Mouse (Mus musculus) G1E (cell line): ENCODE data around the gene Cyp1a2. TPM values are rescaled to one million over a fixed set of nuclear protein-coding genes. Genes with fewer than 3 reads are reported as not detected.

Source experiments
- ATAC-seq: 2 replicates; pipeline ENCODE4 v1.8.0; 2016; ENCODE audit warnings: mild to moderate bottlenecking; ENCODE audit not compliant: insufficient number of reproducible peaks, poor library complexity, low FRiP score, severe bottlenecking; ENCODE audit errors: extremely low read depth
- DNase-seq: peaks from one replicate; pipeline ENCODE4 v3.0.0; 2012; ENCODE audit warnings: low spot score
- H3K27me3 ChIP-seq: 2 replicates; pipeline ENCODE4 v1.6.1; 2012; ENCODE audit warnings: mild to moderate bottlenecking, low read length, inconsistent platforms; ENCODE audit not compliant: insufficient read depth
- H3K36me3 ChIP-seq: replicated peaks from 2 replicates; pipeline ENCODE3; 2012; ENCODE audit warnings: mild to moderate bottlenecking, inconsistent platforms
- H3K4me1 ChIP-seq: 2 replicates; pipeline ENCODE4 v1.6.1; 2012; ENCODE audit warnings: low read depth, low read length, inconsistent platforms, mixed read lengths; ENCODE audit not compliant: insufficient read depth
- H3K4me3 ChIP-seq: 2 replicates; pipeline ENCODE4 v1.5.1; 2012; ENCODE audit warnings: low read depth, mild to moderate bottlenecking, inconsistent platforms, low read length, moderate library complexity, mixed read lengths
- H3K9me3 ChIP-seq: replicated peaks from 2 replicates; pipeline ENCODE4 v1.6.1; 2012; ENCODE audit warnings: inconsistent platforms
- CTCF ChIP-seq: IDR thresholded peaks from 2 replicates; pipeline ENCODE4 v1.5.1; 2012; ENCODE audit warnings: low read depth, low read length, inconsistent platforms, mixed read lengths
- GATA1 ChIP-seq: IDR thresholded peaks from 2 replicates; pipeline ENCODE4 v1.6.1; 2012; ENCODE audit warnings: borderline replicate concordance, low read length, inconsistent platforms, mixed read lengths
- GATA2 ChIP-seq: IDR thresholded peaks from 2 replicates; pipeline ENCODE4 v1.6.1; 2012; ENCODE audit warnings: low read depth, low read length, inconsistent platforms, borderline replicate concordance
- POLR2AphosphoS5 ChIP-seq: IDR thresholded peaks from 2 replicates; pipeline ENCODE4 v1.6.1; 2012; ENCODE audit warnings: low read depth, low read length, inconsistent platforms; ENCODE audit not compliant: insufficient replicate concordance
- TAL1 ChIP-seq: conservative IDR thresholded peaks from 2 replicates; pipeline ENCODE4 v1.6.1; 2012; ENCODE audit warnings: low read depth, low read length, inconsistent platforms, mixed read lengths
- polyA plus RNA-seq: library from polyadenylated mRNA; stranded (reverse); fragments of >175 nt; gene quantifications from 2 replicates; pipeline ENCODE4 v1.2.3, GENCODE M21; 2012
- total RNA-seq, 2 experiments: library from RNA; stranded (forward) in 1 of 2; stranded (reverse) in 1 of 2; fragments of 200-1000 nt in 1 of 2; fragments of >200 nt in 1 of 2; fragmentation: Nextera tagmentation in 1 of 2; gene quantifications; 2 replicates each; pipeline ENCODE4 v1.2.3; 2014 to 2017

Cyp1a2 gene
- total and polyA plus RNA-seq, 3 experiments, result not detected

- H3K4me3 ChIP-seq, result no peak overlapping the region
- TF ChIP-seq POLR2AphosphoS5, result no peak
- TF ChIP-seq TAL1, result no peak
- no peak for TF ChIP-seq GATA1
- TF ChIP-seq CTCF, result no peak
- TF ChIP-seq GATA2, result no peak
- no peak for DNase-seq
- ATAC-seq, result no peak
- no peaks in the 10 kb centered on the region for H3K9me3 ChIP-seq
- H3K27me3 ChIP-seq, result peaks cover 76% of the 10 kb centered on the region
- H3K36me3 ChIP-seq, result no peaks in the 10 kb centered on the region
- peaks cover 5% of the 10 kb centered on the region for H3K4me1 ChIP-seq
Observed at GRCm38 (mm10) chr9:57698466-57699150, 15.1 kb upstream of the Cyp1a2 start.

GRCm38 (mm10) chr9:57697380-57697779, 13.9 kb upstream of the Cyp1a2 start:
- H3K36me3 ChIP-seq, result no peaks in the 10 kb centered on the region
- peaks cover 76% of the 10 kb centered on the region for H3K27me3 ChIP-seq
- ATAC-seq, result no peak
- H3K4me3 ChIP-seq, result no peak overlapping the region
- TF ChIP-seq GATA2, result no peak
- no peak for TF ChIP-seq CTCF
- TF ChIP-seq TAL1, result no peak
- no peak for TF ChIP-seq GATA1
- TF ChIP-seq POLR2AphosphoS5, result no peak
- H3K9me3 ChIP-seq, result no peaks in the 10 kb centered on the region
- H3K4me1 ChIP-seq, result peaks cover 5% of the 10 kb centered on the region
- DNase-seq, result no peak

GRCm38 (mm10) chr9:57696380-57697285, 13.1 kb upstream of the Cyp1a2 start:
- DNase-seq (no peak), ATAC-seq (no peak)
- H3K4me3 ChIP-seq, result no peak overlapping the region
- H3K27me3 ChIP-seq, result peaks cover 73% of the 10 kb centered on the region
- no peaks in the 10 kb centered on the region for H3K9me3 ChIP-seq
- H3K4me1 ChIP-seq, result peaks cover 5% of the 10 kb centered on the region
- H3K36me3 ChIP-seq, result no peaks in the 10 kb centered on the region
- TF ChIP-seq GATA2, result no peak
- no peak for TF ChIP-seq TAL1
- TF ChIP-seq POLR2AphosphoS5, result no peak
- TF ChIP-seq CTCF, result no peak
- TF ChIP-seq GATA1, result no peak

GRCm38 (mm10) chr9:57694108-57694507, 10.6 kb upstream of the Cyp1a2 start:
- no peak for ATAC-seq
- H3K27me3 ChIP-seq, result peaks cover 61% of the 10 kb centered on the region
- H3K4me1 ChIP-seq, result peaks cover 5% of the 10 kb centered on the region
- no peak for DNase-seq
- H3K9me3 ChIP-seq, result no peaks in the 10 kb centered on the region
- no peak overlapping the region for H3K4me3 ChIP-seq
- TF ChIP-seq TAL1 (no peak), CTCF (no peak), GATA1 (no peak), POLR2AphosphoS5 (no peak), GATA2 (no peak)
- H3K36me3 ChIP-seq, result no peaks in the 10 kb centered on the region

GRCm38 (mm10) chr9:57688606-57689005, 5.1 kb upstream of the Cyp1a2 start:
- no peak for ATAC-seq

GRCm38 (mm10) chr9:57688158-57688557, 4.7 kb upstream of the Cyp1a2 start:
- TF ChIP-seq GATA2 (no peak), CTCF (0 out of 2 replicates have a peak, but pooled peaks have one; percentile 31)
- H3K4me3 ChIP-seq, result no peak overlapping the region
- ATAC-seq (no peak), DNase-seq (no peak)
- no peaks in the 10 kb centered on the region for H3K4me1 ChIP-seq
- H3K9me3 ChIP-seq, result no peaks in the 10 kb centered on the region
- H3K27me3 ChIP-seq, result peaks cover 28% of the 10 kb centered on the region
- no peaks in the 10 kb centered on the region for H3K36me3 ChIP-seq

More at GRCm38 (mm10) chr9:57688606-57689005, 5.1 kb upstream of the Cyp1a2 start:
- no peak for DNase-seq
- Histone ChIP-seq H3K27me3 (peaks cover 26% of the 10 kb centered on the region), H3K4me3 (no peak overlapping the region), H3K9me3 (no peaks in the 10 kb centered on the region), H3K4me1 (no peaks in the 10 kb centered on the region), H3K36me3 (no peaks in the 10 kb centered on the region)
- TF ChIP-seq GATA1 (no peak), GATA2 (no peak), POLR2AphosphoS5 (no peak), CTCF (no peak), TAL1 (no peak)
